Mouse (Mus musculus) heart, adult 9 months (tissue): ENCODE data around the gene Dnm2.
A peak's percentile ranks its signal among the peaks of the same experiment; 100 is the strongest.

Experiments used
- DNase-seq, 2 experiments: peaks; one replicate each; pipeline ENCODE4 v3.0.0; 2022; ENCODE audit warnings: low spot score in 2 of 2

Dnm2 gene

GRCm38 (mm10) chr9:21428178-21428577 is 3.5 kb downstream of the Dnm2 start:
- no peak for DNase-seq

DNA sequence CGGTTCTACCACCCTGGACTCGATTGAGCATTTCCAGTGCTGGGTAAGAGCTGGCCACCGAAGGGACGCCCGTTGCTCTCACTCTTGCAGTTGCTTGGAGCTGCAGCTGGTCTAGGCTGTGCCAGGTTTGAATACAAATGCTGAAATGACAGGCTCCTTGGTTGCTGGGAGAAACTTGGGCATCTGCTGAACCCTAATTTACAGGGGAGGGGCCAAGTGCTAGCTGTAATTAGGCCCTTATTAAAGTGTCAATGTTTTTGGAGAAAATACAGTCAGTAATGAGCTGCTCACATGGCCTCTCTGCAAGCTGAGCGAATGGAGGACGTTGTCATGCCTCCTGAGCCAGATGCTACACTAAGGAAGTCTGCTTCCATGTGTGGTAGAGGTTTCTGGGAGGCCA is 6.0 kb downstream of the Dnm2 start:
- no peak for DNase-seq

GRCm38 (mm10) chr9:21432066-21432465 is 7.4 kb downstream of the Dnm2 start:
- DNase-seq = no peak

- DNase-seq = no peak
Measured at GRCm38 (mm10) chr9:21433766-21434165, 9.1 kb downstream of the Dnm2 start.

DNA sequence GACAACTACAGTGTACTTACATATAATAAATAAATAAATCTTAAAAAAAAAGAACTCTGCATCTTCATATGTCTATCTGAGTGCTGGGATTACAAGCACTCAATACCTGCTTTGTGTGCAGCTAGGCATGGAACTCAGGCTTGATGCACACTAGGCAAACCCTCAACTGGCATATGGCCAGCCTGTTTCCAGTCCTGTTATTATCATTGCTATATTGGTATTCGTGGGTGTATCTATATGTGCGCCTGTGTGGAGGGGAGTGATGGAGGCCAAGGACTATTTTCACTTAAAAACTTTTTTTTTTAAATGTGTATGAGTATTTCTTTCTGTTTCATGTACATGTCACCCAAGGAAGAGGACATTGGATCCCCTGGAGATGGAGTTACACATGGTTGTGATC is 9.7 kb downstream of the Dnm2 start:
- DNase-seq = no peak

- peak in 1 of 2 experiments; percentile 40 for DNase-seq
Measured at GRCm38 (mm10) chr9:21435777-21436635, 11.3 kb downstream of the Dnm2 start.

GRCm38 (mm10) chr9:21437577-21437976 is 12.9 kb downstream of the Dnm2 start:
- no peak for DNase-seq

- peak; percentile 63 to 65 for DNase-seq
Measured at GRCm38 (mm10) chr9:21438219-21438618, 13.5 kb downstream of the Dnm2 start.

- no peak for DNase-seq
Measured at GRCm38 (mm10) chr9:21439456-21439855, 14.7 kb downstream of the Dnm2 start.

DNA sequence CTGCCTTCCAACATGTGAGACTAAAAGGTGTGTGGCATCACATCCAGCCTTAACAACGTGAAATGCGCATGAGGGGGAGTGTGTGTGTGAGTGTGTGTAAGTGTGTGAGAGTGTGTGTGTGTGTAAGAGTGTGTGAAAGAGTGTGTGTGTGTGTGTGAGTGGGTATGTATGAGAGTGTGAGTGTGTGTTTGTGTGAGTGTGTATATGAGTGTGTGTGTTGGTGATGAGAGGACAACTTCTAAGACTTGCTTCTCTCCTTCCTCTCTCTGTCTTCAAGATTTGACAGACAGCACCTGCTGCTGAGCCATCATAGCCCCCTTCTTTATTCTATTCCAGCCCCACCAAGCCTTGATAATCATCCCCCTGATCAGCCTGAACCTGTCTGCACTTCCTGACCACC is 15.2 kb downstream of the Dnm2 start:
- no peak for DNase-seq

GRCm38 (mm10) chr9:21440387-21440786 is 15.7 kb downstream of the Dnm2 start:
- no peak for DNase-seq

DNA sequence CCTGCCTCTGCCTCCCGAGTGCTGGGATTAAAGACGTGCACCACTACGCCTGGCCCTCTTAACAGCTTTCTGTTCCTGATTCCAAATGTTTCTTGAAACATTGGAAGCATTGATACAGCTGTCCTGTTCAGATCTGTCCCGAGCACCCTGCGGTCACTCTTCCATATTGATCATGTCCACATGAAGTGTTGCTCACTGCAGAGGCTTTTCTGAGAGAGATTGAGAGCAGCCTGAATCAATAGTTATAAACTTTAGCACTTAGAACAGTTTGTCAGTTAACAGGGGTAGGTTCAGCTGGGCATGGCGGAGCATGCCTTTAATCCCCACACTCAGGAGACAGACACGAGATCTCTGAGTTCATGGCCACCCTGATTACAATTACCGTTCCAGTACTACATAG is 19.1 kb downstream of the Dnm2 start:
- no peak for DNase-seq

GRCm38 (mm10) chr9:21444574-21444973 is 19.9 kb downstream of the Dnm2 start:
- no peak for DNase-seq

DNA sequence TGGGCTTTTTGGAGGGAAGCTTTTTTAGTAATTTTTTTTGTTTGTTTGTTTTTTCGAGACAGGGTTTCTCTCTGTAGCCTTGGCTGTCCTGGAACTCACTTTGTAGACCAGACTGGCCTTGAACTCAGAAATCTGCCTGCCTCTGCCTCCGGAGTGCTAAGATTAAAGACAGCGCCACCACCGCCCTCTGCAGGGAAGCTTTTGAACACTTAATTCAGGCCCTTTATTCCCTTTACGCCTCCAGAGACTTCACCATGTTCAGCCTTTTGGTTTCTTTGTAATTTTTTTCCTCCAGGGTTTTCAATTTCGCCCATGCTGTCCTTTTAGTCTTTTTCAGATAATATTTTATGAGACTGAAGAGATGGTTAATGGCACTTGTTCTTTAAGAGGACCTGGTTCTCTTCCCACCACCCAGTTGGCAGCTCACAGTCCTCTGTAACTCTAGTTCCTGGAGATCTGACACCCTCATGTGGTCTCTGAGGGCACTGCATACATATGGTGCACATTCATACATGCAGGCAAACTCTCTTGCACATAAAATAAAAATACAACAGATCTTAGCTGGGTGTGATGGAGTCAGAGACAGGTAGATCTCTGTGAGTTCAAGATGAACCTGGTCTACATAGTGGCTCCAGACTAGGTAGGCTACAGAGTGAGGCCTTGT is 20.5 kb downstream of the Dnm2 start:
- DNase-seq = no peak

DNA sequence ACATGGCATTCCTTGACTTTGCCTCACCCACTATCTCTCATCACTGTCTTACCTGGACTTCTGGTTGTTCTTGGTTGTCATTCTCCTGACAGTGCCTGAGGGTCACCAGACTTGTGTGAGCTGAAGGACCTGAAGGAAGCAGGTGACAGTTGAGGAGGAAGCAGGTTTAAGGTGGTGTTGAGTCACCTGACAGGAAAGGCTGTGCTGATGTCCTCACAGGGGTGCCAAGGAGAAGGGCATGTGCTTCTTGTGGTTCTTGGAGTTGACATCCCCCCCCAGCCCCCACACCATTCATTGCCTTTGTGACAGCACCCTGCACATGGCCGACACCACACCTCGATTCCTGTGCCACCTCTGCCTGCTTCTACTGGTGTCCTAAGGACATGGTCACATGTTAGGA is 23.1 kb downstream of the Dnm2 start:
- no peak for DNase-seq

- no peak for DNase-seq
Measured at GRCm38 (mm10) chr9:21449710-21450109, 25.0 kb downstream of the Dnm2 start.

GRCm38 (mm10) chr9:21450270-21450669 is 25.6 kb downstream of the Dnm2 start:
- no peak for DNase-seq

- no peak for DNase-seq
Measured at GRCm38 (mm10) chr9:21451391-21451790, 26.7 kb downstream of the Dnm2 start.

- peak in 1 of 2 experiments; percentile 40 for DNase-seq
Measured at GRCm38 (mm10) chr9:21451870-21452269, 27.2 kb downstream of the Dnm2 start.

- DNase-seq = no peak
Measured at GRCm38 (mm10) chr9:21453003-21453402, 28.3 kb downstream of the Dnm2 start.

DNA sequence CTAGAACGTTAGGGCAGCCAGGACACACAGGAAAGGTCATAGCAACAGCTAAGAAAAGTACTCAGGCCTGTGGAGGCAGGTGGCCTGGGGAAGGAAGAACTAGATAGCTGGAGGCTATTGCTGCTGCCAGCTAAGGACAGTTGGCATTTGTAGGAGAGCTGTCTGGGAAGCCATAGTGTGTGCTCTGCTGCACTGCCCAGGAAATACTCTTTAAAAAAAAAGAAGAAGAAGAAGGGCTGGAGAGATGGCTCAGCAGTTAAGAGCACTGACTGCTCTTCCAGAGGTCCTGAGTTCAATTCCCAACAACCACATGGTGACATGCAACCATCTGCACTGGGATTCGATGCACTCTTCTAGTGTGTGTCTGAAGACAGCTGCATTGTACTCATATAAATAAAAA is 28.8 kb downstream of the Dnm2 start:
- DNase-seq = no peak

DNA sequence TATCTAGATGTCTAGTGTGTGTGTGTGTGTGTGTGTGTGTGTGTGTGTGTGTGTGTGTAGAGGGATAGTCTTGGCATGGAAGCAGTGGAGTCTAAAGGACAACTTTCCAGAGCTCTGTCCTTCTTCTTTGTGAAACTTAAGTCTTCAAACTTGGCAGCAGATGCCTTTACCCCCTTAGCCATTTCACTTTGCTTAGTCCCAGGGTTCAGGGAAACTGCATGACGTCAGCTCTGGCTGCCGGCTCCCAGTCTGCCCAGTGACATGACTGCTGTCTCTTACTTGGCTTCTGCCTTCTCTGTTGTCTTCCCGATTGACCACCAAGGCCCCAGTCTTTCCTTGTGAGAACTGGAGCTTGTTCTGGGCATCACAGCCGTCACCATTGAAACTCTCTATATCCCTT is 29.8 kb downstream of the Dnm2 start:
- DNase-seq = no peak

- DNase-seq = no peak
Measured at GRCm38 (mm10) chr9:21455103-21455770, 30.5 kb downstream of the Dnm2 start.
